Mouse (Mus musculus) embryonic fibroblast, embryonic 13.5 days (primary cell): Measurements from ENCODE around the gene Gm12166. TPM values are rescaled to one million over a fixed set of nuclear protein-coding genes. Genes with fewer than 3 reads are reported as not detected.

Experiments used
- H3K27ac ChIP-seq: 2 replicates; pipeline ENCODE4 v1.5.1; 2012; ENCODE audit warnings: low read length, control low read depth, inconsistent platforms; ENCODE audit not compliant: insufficient read depth
- H3K4me1 ChIP-seq: 2 replicates; pipeline ENCODE4 v1.6.1; 2011; ENCODE audit warnings: low read length; ENCODE audit not compliant: control insufficient read depth, insufficient read depth
- H3K4me3 ChIP-seq: 2 replicates; pipeline ENCODE4 v1.5.1; 2011; ENCODE audit warnings: mild to moderate bottlenecking, control low read depth, low read length; ENCODE audit not compliant: insufficient read depth
- CTCF ChIP-seq: IDR thresholded peaks from 2 replicates; pipeline ENCODE4 v1.5.1; 2011; ENCODE audit warnings: mild to moderate bottlenecking, control low read depth, low read length, moderate library complexity, borderline replicate concordance; ENCODE audit not compliant: insufficient read depth
- POLR2A ChIP-seq: IDR thresholded peaks from 2 replicates; pipeline ENCODE4 v1.6.1; 2011; ENCODE audit warnings: low read depth, mild to moderate bottlenecking, control low read depth, low read length, moderate library complexity
- polyA plus RNA-seq: library from polyadenylated mRNA; stranded (reverse); fragments of >200 nt; gene quantifications from 2 replicates; pipeline ENCODE4 v1.2.4, GENCODE M21; 2011; ENCODE audit warnings: low read depth; ENCODE audit not compliant: missing spikeins, insufficient read length

Gene Gm12166
- polyA plus RNA-seq, 1 experiment = 3.0 TPM

- Histone ChIP-seq H3K4me1 (no peaks in the 10 kb centered on the region), H3K27ac (no peak overlapping the region), H3K4me3 (no peak overlapping the region)
- TF ChIP-seq CTCF = peak; percentile 44; the same call in 1 of the 2 replicates
- no peak for TF ChIP-seq POLR2A
Measured at GRCm38 (mm10) chr11:46016061-46016460, 36.1 kb downstream of the Gm12166 start.

Other genes starting within 250 kb of the Gm12166 start
- gene Clint1, start 200.3 kb downstream of the Gm12166 start, polyA plus RNA-seq = 106 and 109 TPM in 2 replicates
- gene Lsm11, start 107.4 kb downstream of the Gm12166 start, polyA plus RNA-seq = 6.8 and 7.9 TPM in 2 replicates
- gene Thg1l, start 96.8 kb downstream of the Gm12166 start, polyA plus RNA-seq = 16.9 and 18.0 TPM in 2 replicates
- gene Sox30, start 72.0 kb downstream of the Gm12166 start, polyA plus RNA-seq = not detected in 2 replicates
- 91.6 and 111 TPM in 2 replicates for gene Adam19, start 3.7 kb upstream of the Gm12166 start, polyA plus RNA-seq
- gene Nipal4, start 114.2 kb upstream of the Gm12166 start, polyA plus RNA-seq = 8.6 and 15.5 TPM in 2 replicates
- gene Fndc9, start 183.2 kb upstream of the Gm12166 start, polyA plus RNA-seq = not detected in 2 replicates